Mouse (Mus musculus) inflammation-experienced regulatory T-cells, adult 16 weeks (primary cell): ENCODE data around the gene Olfr995. TPM values are rescaled to one million over a fixed set of nuclear protein-coding genes. Genes with fewer than 3 reads are reported as not detected.

ENCODE experiments used
- polyA plus RNA-seq: library from polyadenylated mRNA; unstranded; fragments of 100-300 nt; shearing (Covaris generic); gene quantifications from one replicate; pipeline ENCODE4 v1.2.1, GENCODE M21; 2017

Gene Olfr995
- not detected for polyA plus RNA-seq

DNA sequence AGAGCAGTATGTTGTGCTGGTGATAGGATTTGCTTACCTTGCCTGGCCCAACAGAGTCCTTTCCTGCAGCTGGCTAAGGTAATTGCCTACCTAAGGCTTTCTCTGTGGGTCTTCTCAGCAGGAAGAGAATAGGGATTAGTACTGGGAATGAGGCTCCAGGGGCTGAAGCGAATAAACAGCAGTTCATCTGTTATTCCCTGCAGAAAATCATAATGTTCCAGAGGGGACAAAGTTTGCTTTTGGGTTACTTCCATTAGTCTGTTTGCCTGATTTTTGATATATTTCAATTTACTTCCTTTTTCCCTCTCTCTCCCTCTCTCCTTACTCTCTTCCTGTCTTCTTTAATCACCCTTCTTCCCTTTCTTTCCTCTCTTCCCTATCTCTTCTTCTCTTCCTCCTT lies at the start of gene Olfr995:
Gene Olfr995 (minus strand): TSS at position 101 of the 400 bp plus-strand sequence.

DNA sequence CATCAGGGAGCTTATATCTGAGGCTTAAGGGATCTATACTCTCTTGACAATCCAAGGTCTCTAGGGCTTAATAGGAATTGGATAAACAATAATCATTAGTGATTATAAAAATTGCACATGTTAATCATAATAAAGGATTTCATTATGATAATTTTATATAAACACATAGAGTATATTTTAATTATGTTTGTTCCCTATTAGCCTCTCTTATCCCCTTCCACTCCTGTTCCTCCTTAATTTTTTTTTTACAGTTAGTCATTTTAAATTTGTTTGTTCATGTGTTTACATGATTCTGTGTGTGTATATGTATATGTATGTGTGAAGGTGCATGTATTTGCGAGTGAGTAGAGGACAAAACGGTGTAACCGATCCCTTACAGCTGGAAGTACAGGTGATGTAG lies 7.1 kb downstream of the Olfr995 start, which contains the start of gene Olfr994:
Gene Olfr994 (minus strand): TSS at position 101 of the 400 bp plus-strand sequence.

DNA sequence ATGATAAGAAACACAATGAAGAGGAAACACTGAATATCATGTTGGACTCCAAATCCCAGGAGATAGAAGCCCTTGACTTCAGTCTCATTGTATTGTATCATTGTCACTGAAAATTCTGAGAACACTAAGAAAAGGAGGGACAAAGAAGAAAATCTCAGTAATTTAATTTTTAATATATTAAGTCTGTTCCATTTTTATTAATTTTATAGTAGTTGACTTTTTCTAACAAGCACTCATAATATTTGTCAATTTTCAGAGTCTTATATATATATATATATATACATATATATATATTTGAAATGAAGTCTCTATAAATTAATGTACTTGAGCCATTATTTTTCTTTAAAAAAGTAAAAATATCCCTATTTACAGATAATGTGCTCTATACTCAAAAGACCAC lies 28.7 kb downstream of the Olfr995 start, which contains the start of gene Olfr993:
Gene Olfr993 (minus strand): TSS at position 101 of the 400 bp plus-strand sequence.

DNA sequence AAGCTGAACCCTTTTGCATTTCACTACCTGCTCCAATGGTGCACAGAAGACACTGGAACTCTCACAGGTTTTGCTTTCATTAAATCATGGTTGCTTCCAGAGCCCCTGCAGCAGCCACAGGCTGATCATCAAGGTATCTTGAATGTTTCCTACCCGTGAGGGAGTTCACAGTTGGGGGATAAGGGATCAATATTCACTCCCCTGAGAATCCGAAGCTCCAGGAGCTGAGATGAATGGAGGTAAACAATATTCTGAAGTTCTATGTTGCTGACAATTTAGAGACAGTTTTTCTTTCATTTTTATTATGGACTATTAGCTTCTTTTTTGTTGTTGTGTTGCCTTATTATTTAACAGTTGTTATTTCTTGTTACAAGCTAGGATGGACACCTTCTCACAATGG lies 34.1 kb downstream of the Olfr995 start, which contains the start of gene Olfr992:
Gene Olfr992 (minus strand): TSS at position 101 of the 400 bp plus-strand sequence.

Other genes starting within 250 kb of the Olfr995 start
- 0.09 TPM for gene Lrrc55, start 246.4 kb downstream of the Olfr995 start, polyA plus RNA-seq
- gene Olfr987, start 104.3 kb downstream of the Olfr995 start, polyA plus RNA-seq, result not detected
- not detected for gene Olfr988, start 80.4 kb downstream of the Olfr995 start, polyA plus RNA-seq
- gene Olfr992, start 34.2 kb downstream of the Olfr995 start, polyA plus RNA-seq, result not detected
- not detected for gene Olfr993, start 28.8 kb downstream of the Olfr995 start, polyA plus RNA-seq
- gene Olfr994, start 7.2 kb downstream of the Olfr995 start, polyA plus RNA-seq, result not detected
- gene 4833423E24Rik, start 75.4 kb upstream of the Olfr995 start, polyA plus RNA-seq, result not detected
- not detected for gene Olfr996, start 135.6 kb upstream of the Olfr995 start, polyA plus RNA-seq
- gene Olfr998, start 145.3 kb upstream of the Olfr995 start, polyA plus RNA-seq, result not detected
- gene Olfr1000, start 168.3 kb upstream of the Olfr995 start, polyA plus RNA-seq, result not detected
- not detected for gene Olfr1002, start 207.1 kb upstream of the Olfr995 start, polyA plus RNA-seq
- gene Olfr154, start 220.8 kb upstream of the Olfr995 start, polyA plus RNA-seq, result not detected
- gene Olfr1006, start 235.1 kb upstream of the Olfr995 start, polyA plus RNA-seq, result not detected
- gene Olfr1008, start 245.8 kb upstream of the Olfr995 start, polyA plus RNA-seq, result not detected